Mouse (Mus musculus) neural tube, embryonic 11.5 days (tissue): ENCODE data around the gene Aff3. TPM values are rescaled to one million over a fixed set of nuclear protein-coding genes. Genes with fewer than 3 reads are reported as not detected.

Experiments
- ATAC-seq: fragments of 200-750 bp; cut with Nextera tagmentation; 2 replicates; pipeline ENCODE4 v1.8.0; 2017; ENCODE audit warnings: moderate number of reproducible peaks, mild to moderate bottlenecking, moderate TSS enrichment, moderate library complexity; ENCODE audit not compliant: insufficient read depth, low FRiP score, low TSS enrichment
- DNase-seq: peaks from one replicate; pipeline ENCODE4 v3.0.0-alpha.2; 2015; ENCODE audit warnings: low spot score
- H3K27ac ChIP-seq: fragments of 300-500 bp; sonication (generic); 2 replicates; pipeline ENCODE4 v1.5.1; 2014; ENCODE audit warnings: low read depth, mild to moderate bottlenecking, low read length
- H3K27me3 ChIP-seq: fragments of 300-500 bp; sonication (generic); 2 replicates; pipeline ENCODE4 v1.6.1; 2014; ENCODE audit warnings: mild to moderate bottlenecking, low read length, mixed read lengths; ENCODE audit not compliant: control insufficient read depth, insufficient read depth
- H3K36me3 ChIP-seq: fragments of 300-500 bp; sonication (generic); 2 replicates; pipeline ENCODE4 v1.6.1; 2014; ENCODE audit warnings: mild to moderate bottlenecking, low read length, moderate library complexity, mixed read lengths; ENCODE audit not compliant: control insufficient read depth, insufficient read depth
- H3K4me1 ChIP-seq: fragments of 300-500 bp; sonication (generic); 2 replicates; pipeline ENCODE4 v1.6.1; 2014; ENCODE audit warnings: low read length, mixed read lengths; ENCODE audit not compliant: control insufficient read depth, insufficient read depth
- H3K4me2 ChIP-seq: fragments of 300-500 bp; sonication (generic); 2 replicates; pipeline ENCODE4 v1.6.1; 2014; ENCODE audit warnings: low read depth, mild to moderate bottlenecking, moderate library complexity
- H3K4me3 ChIP-seq: fragments of 300-500 bp; sonication (generic); 2 replicates; pipeline ENCODE4 v1.5.1; 2014; ENCODE audit warnings: low read depth, low read length
- H3K9ac ChIP-seq: fragments of 300-500 bp; sonication (generic); 2 replicates; pipeline ENCODE4 v1.6.1; 2014; ENCODE audit warnings: mild to moderate bottlenecking, low read length
- H3K9me3 ChIP-seq: fragments of 300-500 bp; sonication (generic); 2 replicates; pipeline ENCODE4 v1.6.1; 2016; ENCODE audit warnings: low read length; ENCODE audit not compliant: control insufficient read depth
- WGBS: fragments of 180-500 bp; shearing (Covaris S2); extraction: QIAGEN DNeasy Blood & Tissue Kit; methylation state at CpG from one replicate; pipeline ENCODE4 v1.1.7; 2014; 5-methylcytosine and 5-hydroxymethylcytosine counted together
- polyA plus RNA-seq: library from polyadenylated mRNA; unstranded; fragments of >200 nt; fragmentation: Nextera tagmentation; extraction: Ambion mirVana; gene quantifications from 2 replicates; pipeline ENCODE4 v1.2.1, GENCODE M21; 2014

The Aff3 gene
- polyA plus RNA-seq, 1 experiment from 2014 or later = 33.3 TPM

- Histone ChIP-seq H3K4me1 (no peaks in the 10 kb centered on the region; the same call in 1 of the 2 replicates), H3K4me3 (no peak overlapping the region), H3K27me3 (no peaks in the 10 kb centered on the region), H3K4me2 (no peak overlapping the region), H3K36me3 (no peaks in the 10 kb centered on the region), H3K9ac (no peak overlapping the region), H3K9me3 (no peaks in the 10 kb centered on the region), H3K27ac (no peak overlapping the region)
- no peak for ATAC-seq
- DNase-seq = no peak
- WGBS = 79% methylated on average over 8 of the region's 8 CpGs
Measured at GRCm38 (mm10) chr1:38254426-38254825, 410.3 kb downstream of the Aff3 start.

DNA sequence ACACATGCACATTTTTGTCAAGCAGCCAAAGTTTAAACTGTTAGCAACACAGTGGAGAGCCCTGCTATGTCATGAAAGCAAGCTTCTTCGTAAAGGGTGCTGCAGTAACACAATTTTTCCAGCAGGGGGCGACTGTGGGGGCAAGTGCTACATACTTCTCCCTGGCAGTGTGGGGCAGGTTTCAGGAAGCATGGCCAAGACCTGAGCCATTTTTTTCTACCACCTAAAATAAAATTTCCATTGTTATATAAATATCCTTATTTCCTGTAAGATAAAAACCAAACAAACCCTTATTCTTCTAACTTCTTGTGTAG lies 412.0 kb downstream of the Aff3 start:
- H3K27me3 ChIP-seq = no peaks in the 10 kb centered on the region
- H3K4me3 ChIP-seq = no peak overlapping the region
- H3K27ac ChIP-seq = no peak overlapping the region
- ATAC-seq (no peak), DNase-seq (peak; percentile 24)
- no peak overlapping the region for H3K9ac ChIP-seq
- peaks cover 6% of the 10 kb centered on the region; the same call in 1 of the 2 replicates for H3K4me1 ChIP-seq
- H3K4me2 ChIP-seq = no peak overlapping the region
- no peaks in the 10 kb centered on the region for H3K36me3 ChIP-seq
- H3K9me3 ChIP-seq = no peaks in the 10 kb centered on the region
- WGBS = 48% methylated on average over 2 of the region's 2 CpGs

DNA sequence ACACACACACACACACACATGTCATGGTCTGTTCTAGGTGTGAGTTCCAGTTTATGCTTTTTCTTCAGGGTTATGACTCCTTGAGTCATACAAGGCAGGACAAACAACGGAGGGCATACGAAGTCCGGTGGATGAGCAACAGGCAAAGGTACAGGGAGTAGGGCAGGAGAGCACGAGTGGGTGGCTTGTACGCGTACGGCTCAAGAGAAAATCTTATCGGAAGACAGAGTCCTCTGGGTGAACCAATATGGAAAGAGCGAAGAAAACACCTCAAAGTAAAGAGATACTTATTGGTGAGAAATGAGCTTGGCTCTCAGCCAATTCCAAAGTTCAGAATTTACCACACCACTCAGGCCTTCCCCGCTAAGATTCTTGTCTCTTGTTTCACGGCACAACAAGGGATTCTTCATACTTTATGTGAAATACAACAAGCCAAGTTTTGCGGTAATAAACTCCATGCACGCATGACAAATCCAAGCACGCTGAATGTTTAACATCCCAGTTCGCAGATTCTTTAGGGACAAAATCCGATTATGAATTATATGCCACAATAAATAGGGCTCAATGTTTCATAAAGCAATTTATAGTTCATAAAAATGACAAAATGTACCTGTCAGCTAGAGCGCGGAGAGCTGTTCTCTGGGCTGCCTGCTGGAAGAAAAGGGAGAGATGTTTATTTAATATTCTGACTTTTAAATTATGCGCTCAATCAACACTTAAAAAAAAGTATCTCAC lies 412.6 kb downstream of the Aff3 start:
- ATAC-seq (no peak), DNase-seq (no peak)
- no peaks in the 10 kb centered on the region for H3K27me3 ChIP-seq
- no peaks in the 10 kb centered on the region for H3K36me3 ChIP-seq
- H3K4me3 ChIP-seq = no peak overlapping the region
- H3K27ac ChIP-seq = no peak overlapping the region
- H3K4me2 ChIP-seq = no peak overlapping the region
- 90% methylated on average over 19 of the region's 19 CpGs for WGBS
- H3K9me3 ChIP-seq = no peaks in the 10 kb centered on the region
- H3K9ac ChIP-seq = no peak overlapping the region
- peaks cover 10% of the 10 kb centered on the region for H3K4me1 ChIP-seq

DNA sequence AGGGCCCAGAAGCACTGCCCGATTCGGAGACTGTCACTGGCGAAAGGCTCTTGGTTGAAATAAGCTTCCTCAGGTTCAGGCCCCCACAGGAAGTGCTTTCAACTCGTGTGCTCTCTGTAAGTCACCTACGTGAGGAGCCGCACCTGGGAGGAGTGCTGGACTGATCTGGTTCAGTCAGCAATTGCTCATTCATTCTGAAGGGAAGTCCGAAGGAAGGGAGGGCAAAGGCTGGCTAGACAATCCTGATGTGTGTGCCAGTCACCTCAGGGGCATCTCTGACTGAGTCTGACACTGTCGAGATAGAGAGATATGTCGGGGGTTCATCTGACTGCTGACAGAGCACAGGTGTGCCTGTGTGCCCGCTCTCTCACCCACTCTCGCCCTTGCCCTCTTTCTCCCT lies 413.3 kb downstream of the Aff3 start:
- peaks cover 15% of the 10 kb centered on the region for H3K4me1 ChIP-seq
- DNase-seq (no peak), ATAC-seq (no peak)
- no peak overlapping the region for H3K27ac ChIP-seq
- no peak overlapping the region for H3K4me2 ChIP-seq
- no peaks in the 10 kb centered on the region for H3K9me3 ChIP-seq
- 94% methylated on average over 11 of the region's 11 CpGs for WGBS
- H3K36me3 ChIP-seq = no peaks in the 10 kb centered on the region
- no peak overlapping the region for H3K9ac ChIP-seq
- H3K27me3 ChIP-seq = no peaks in the 10 kb centered on the region
- H3K4me3 ChIP-seq = no peak overlapping the region

DNA sequence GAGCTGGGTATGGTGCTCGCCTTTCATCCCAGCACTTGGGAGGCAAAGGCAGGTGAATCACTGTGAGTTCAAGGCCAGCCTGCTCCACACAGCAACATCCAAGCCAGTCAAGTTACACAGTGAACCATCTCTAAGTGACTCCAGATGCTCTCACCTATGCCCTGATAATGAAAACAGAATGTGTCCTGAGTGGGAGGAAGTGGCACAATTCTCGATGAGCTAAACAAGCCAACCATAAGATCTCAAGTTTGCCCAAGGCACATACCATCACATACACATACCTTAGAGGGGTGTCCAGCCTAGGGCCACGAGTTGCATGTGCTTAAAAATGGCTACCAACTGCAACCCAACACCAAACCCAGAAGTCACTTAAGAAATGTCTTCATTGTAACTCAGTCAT lies 414.5 kb downstream of the Aff3 start:
- Histone ChIP-seq H3K9me3 (no peaks in the 10 kb centered on the region), H3K36me3 (no peaks in the 10 kb centered on the region), H3K4me3 (no peak overlapping the region), H3K27me3 (no peaks in the 10 kb centered on the region), H3K9ac (no peak overlapping the region), H3K27ac (no peak overlapping the region), H3K4me2 (no peak overlapping the region), H3K4me1 (peaks cover 15% of the 10 kb centered on the region)
- 82% methylated on average over 3 of the region's 3 CpGs for WGBS
- ATAC-seq = no peak
- no peak for DNase-seq

GRCm38 (mm10) chr1:38249561-38249960 lies 415.2 kb downstream of the Aff3 start:
- Histone ChIP-seq H3K4me3 (no peak overlapping the region), H3K27ac (no peak overlapping the region), H3K9ac (no peak overlapping the region), H3K4me2 (no peak overlapping the region), H3K4me1 (peaks cover 15% of the 10 kb centered on the region), H3K27me3 (no peaks in the 10 kb centered on the region), H3K36me3 (no peaks in the 10 kb centered on the region), H3K9me3 (no peaks in the 10 kb centered on the region)
- DNase-seq (no peak), ATAC-seq (no peak)
- WGBS = 85% methylated on average over 7 of the region's 7 CpGs

- peak; percentile 58 for DNase-seq
Measured at GRCm38 (mm10) chr1:38248027-38248426, 416.7 kb downstream of the Aff3 start.

DNA sequence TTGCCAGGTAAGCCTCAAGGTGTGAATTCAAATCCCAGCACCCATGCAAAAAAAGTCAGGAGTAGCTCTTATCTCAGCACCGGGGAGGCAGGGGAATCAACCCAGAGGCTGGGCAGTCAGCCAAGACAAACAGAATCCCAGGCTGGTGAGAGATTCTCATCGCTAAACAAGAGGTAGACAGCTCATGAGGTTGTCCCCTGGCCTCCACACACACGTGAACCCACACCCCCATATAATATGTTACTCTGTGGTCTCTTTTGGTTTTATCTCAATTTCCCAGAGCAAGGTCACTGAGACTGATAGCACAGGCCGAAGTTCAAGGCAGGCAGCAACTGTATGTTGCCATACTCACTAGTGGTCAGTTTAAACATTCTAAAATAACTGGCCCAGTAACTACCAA lies 422.2 kb downstream of the Aff3 start:
- Histone ChIP-seq H3K36me3 (no peaks in the 10 kb centered on the region), H3K4me1 (peaks cover 8% of the 10 kb centered on the region), H3K4me2 (no peak overlapping the region), H3K27ac (no peak overlapping the region), H3K4me3 (no peak overlapping the region), H3K9ac (no peak overlapping the region), H3K27me3 (no peaks in the 10 kb centered on the region), H3K9me3 (no peaks in the 10 kb centered on the region)
- ATAC-seq (no peak), DNase-seq (no peak)
- WGBS = 74% methylated on average over 4 of the region's 4 CpGs

More at GRCm38 (mm10) chr1:38248027-38248426, 416.7 kb downstream of the Aff3 start:
- Histone ChIP-seq H3K36me3 (no peaks in the 10 kb centered on the region), H3K4me1 (peaks cover 15% of the 10 kb centered on the region), H3K9ac (no peak overlapping the region), H3K4me3 (no peak overlapping the region), H3K9me3 (no peaks in the 10 kb centered on the region), H3K4me2 (no peak overlapping the region), H3K27ac (no peak overlapping the region), H3K27me3 (no peaks in the 10 kb centered on the region)
- no peak for ATAC-seq
- WGBS = 42% methylated on average over 9 of the region's 9 CpGs

DNA sequence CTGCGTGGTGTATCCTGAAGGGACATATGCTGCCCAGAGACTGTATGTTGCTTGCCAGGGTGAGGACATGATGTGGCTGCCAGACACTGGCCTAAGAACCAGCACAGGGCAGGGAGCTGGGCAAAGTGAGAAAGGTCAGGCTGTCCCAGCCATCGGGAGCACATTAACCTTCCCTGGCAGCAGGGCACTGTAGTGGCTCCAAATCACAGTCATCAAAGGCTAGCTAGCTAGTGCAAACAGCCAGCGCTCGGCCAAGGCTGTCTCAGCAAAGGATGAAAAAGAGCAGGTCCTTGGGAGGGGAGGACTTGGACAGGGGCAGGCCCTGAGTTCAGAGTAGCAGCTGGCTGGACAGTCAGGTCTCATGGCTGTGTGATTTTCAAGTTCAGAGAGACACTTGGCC lies 423.0 kb downstream of the Aff3 start:
- ATAC-seq (no peak), DNase-seq (no peak)
- H3K4me1 ChIP-seq = 0 out of 2 replicates have a peak, but pooled peaks cover under 1% of the 10 kb centered on the region
- H3K4me3 ChIP-seq = no peak overlapping the region
- 81% methylated on average over 4 of the region's 4 CpGs for WGBS
- no peaks in the 10 kb centered on the region for H3K27me3 ChIP-seq
- no peak overlapping the region for H3K4me2 ChIP-seq
- H3K36me3 ChIP-seq = no peaks in the 10 kb centered on the region
- no peak overlapping the region for H3K27ac ChIP-seq
- H3K9me3 ChIP-seq = no peaks in the 10 kb centered on the region
- H3K9ac ChIP-seq = no peak overlapping the region
